Mouse (Mus musculus): Measurements from ENCODE around the gene Miga2.

DNA sequence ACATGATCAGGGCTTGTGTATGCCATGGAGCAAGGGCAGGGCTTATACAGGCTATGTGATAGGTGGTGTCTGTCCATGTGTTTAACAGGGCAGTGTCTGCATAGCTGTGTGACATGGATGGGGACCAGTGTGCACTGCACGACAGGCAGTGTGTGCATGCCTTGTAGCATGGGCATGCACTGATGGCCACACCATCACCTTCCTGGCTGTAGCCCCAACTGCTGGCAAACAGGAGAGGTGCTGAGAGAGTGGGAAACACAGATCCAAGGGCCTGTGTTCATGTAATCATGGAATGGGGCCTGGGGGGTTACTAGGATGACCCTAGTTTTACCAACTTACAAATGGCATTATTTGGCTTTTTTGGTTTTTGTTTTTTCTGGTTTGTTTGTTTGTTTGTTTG, 39.8 kb downstream of the Miga2 start:
- TF ChIP-seq CTCF (IDR thresholded peaks at IDR 0.05; ENCODE audit: low read depth) (no peak), EP300 (IDR thresholded peaks at IDR 0.05; ENCODE audit: low read depth) (no peak)

Data from heart, postnatal 0 days (tissue).